Mouse (Mus musculus) myocyte (in vitro differentiated cells): ENCODE measurements around the gene Arhgap31. TPM values are rescaled to one million over a fixed set of nuclear protein-coding genes. Genes with fewer than 3 reads are reported as not detected.

Experiments used
- H3K27me3 ChIP-seq: one replicate; pipeline ENCODE4 v1.6.1; 2011; ENCODE audit not compliant: control insufficient read depth, insufficient read depth, insufficient read length
- H3K36me3 ChIP-seq: one replicate; pipeline ENCODE4 v1.6.1; 2011; ENCODE audit not compliant: control insufficient read depth, insufficient read depth
- H3K4me2 ChIP-seq: one replicate; pipeline ENCODE4 v1.6.1; 2011; ENCODE audit warnings: low read depth, control low read depth
- H3K4me3 ChIP-seq: one replicate; pipeline ENCODE4 v1.5.1; 2011; ENCODE audit warnings: mild to moderate bottlenecking, control low read depth, moderate library complexity
- H3K79me2 ChIP-seq: one replicate; pipeline ENCODE4 v1.6.1; 2011; ENCODE audit not compliant: control insufficient read depth, insufficient read depth
- H3ac ChIP-seq: one replicate; pipeline ENCODE4 v1.6.1; 2011; ENCODE audit not compliant: control insufficient read depth, insufficient read length
- CEBPB ChIP-seq: IDR thresholded peaks from 2 replicates; pipeline ENCODE4 v1.6.1; 2011; ENCODE audit warnings: mild to moderate bottlenecking, moderate library complexity; ENCODE audit not compliant: poor library complexity, insufficient read depth, severe bottlenecking
- E2F4 ChIP-seq: IDR thresholded peaks from one replicate; pipeline ENCODE4 v1.6.1; 2011; ENCODE audit warnings: mild to moderate bottlenecking, control low read depth, moderate library complexity; ENCODE audit not compliant: insufficient read depth
- MAX ChIP-seq: IDR thresholded peaks from one replicate; pipeline ENCODE4 v1.6.1; 2011; ENCODE audit warnings: low read depth, mild to moderate bottlenecking, control low read depth
- MYOD1 ChIP-seq, 3 experiments: IDR thresholded peaks; one replicate each; pipeline ENCODE4 v1.6.1; 2011; ENCODE audit warnings: control low read depth in 2 of 3, low read depth in 2 of 3, mild to moderate bottlenecking in 2 of 3, moderate library complexity in 1 of 3; ENCODE audit not compliant: insufficient read length in 2 of 3, control insufficient read depth in 1 of 3
- MYOG ChIP-seq, 3 experiments: IDR thresholded peaks; one replicate each; pipeline ENCODE4 v1.6.1; 2011; ENCODE audit warnings: control low read depth in 2 of 3, low read depth in 2 of 3, mild to moderate bottlenecking in 2 of 3; ENCODE audit not compliant: insufficient read length in 2 of 3, control insufficient read depth in 1 of 3, insufficient read depth in 1 of 3
- POLR2A ChIP-seq: IDR thresholded peaks from one replicate; pipeline ENCODE4 v1.6.1; 2011; ENCODE audit warnings: low read depth, mild to moderate bottlenecking, control low read depth, moderate library complexity; ENCODE audit not compliant: insufficient read length
- POLR2AphosphoS2 ChIP-seq: IDR thresholded peaks from one replicate; pipeline ENCODE4 v1.6.1; 2011; ENCODE audit warnings: low read depth, control low read depth; ENCODE audit not compliant: insufficient read length
- REST ChIP-seq: IDR thresholded peaks from one replicate; pipeline ENCODE4 v1.6.1; 2011; ENCODE audit warnings: mild to moderate bottlenecking, control low read depth, moderate library complexity; ENCODE audit not compliant: insufficient read depth, insufficient read length
- SRF ChIP-seq: IDR thresholded peaks from one replicate; pipeline ENCODE4 v1.6.1; 2011; ENCODE audit warnings: low read depth; ENCODE audit not compliant: control insufficient read depth, insufficient read length
- TCF12 ChIP-seq: IDR thresholded peaks from one replicate; pipeline ENCODE4 v1.6.1; 2011; ENCODE audit warnings: mild to moderate bottlenecking, control low read depth; ENCODE audit not compliant: poor library complexity, insufficient read depth, severe bottlenecking
- TCF3 ChIP-seq: IDR thresholded peaks from one replicate; pipeline ENCODE4 v1.6.1; 2011; ENCODE audit warnings: low read depth, control low read depth; ENCODE audit not compliant: insufficient read length
- USF1 ChIP-seq: IDR thresholded peaks from one replicate; pipeline ENCODE4 v1.6.1; 2011; ENCODE audit warnings: low read depth, mild to moderate bottlenecking, control low read depth, moderate library complexity
- polyA plus RNA-seq: library from polyadenylated mRNA; unstranded; fragments of >200 nt; fragmentation: generic; extraction: Trizol; gene quantifications from one replicate; pipeline ENCODE4 v1.2.1, GENCODE M21; 2012; ENCODE audit warnings: missing spikeins

The Arhgap31 gene
- polyA plus RNA-seq, 1 experiment = 5.8 TPM

- no peak for TF ChIP-seq POLR2AphosphoS2
- no peak for TF ChIP-seq TCF12
- TF ChIP-seq SRF = no peak
- TF ChIP-seq MAX = no peak
- no peak for TF ChIP-seq USF1
- TF ChIP-seq TCF3 = no peak
- H3K27me3 ChIP-seq = no peaks in the 10 kb centered on the region
- H3K36me3 ChIP-seq = no peaks in the 10 kb centered on the region
- H3K4me2 ChIP-seq = no peak overlapping the region
- no peak overlapping the region for H3ac ChIP-seq
- H3K79me2 ChIP-seq = no peaks in the 10 kb centered on the region
- no peak overlapping the region for H3K4me3 ChIP-seq
Observed at GRCm38 (mm10) chr16:38758104-38758861, 45.2 kb upstream of the Arhgap31 start.

GRCm38 (mm10) chr16:38757626-38758025 lies 44.6 kb upstream of the Arhgap31 start:
- H3K4me3 ChIP-seq = no peak overlapping the region
- no peaks in the 10 kb centered on the region for H3K36me3 ChIP-seq
- no peak for TF ChIP-seq E2F4
- TF ChIP-seq CEBPB = no peak
- TF ChIP-seq TCF3 = no peak
- TF ChIP-seq USF1 = no peak
- no peak for TF ChIP-seq MAX
- no peak for TF ChIP-seq MYOG (IDR thresholded peaks at IDR 0.05; ENCODE audit: control insufficient read depth in 1 of 3, insufficient read depth in 1 of 3, insufficient read length in 2 of 3, low read depth in 2 of 3)
- TF ChIP-seq MYOD1 (IDR thresholded peaks at IDR 0.05; ENCODE audit: control insufficient read depth in 1 of 3, insufficient read length in 2 of 3, low read depth in 2 of 3) = no peak
- no peak for TF ChIP-seq POLR2AphosphoS2
- TF ChIP-seq REST = no peak
- TF ChIP-seq SRF = no peak
- no peak overlapping the region for H3K4me2 ChIP-seq
- H3K79me2 ChIP-seq = no peaks in the 10 kb centered on the region
- no peaks in the 10 kb centered on the region for H3K27me3 ChIP-seq
- H3ac ChIP-seq = no peak overlapping the region

- TF ChIP-seq REST (no peak), POLR2AphosphoS2 (no peak), TCF3 (no peak), E2F4 (no peak), POLR2A (no peak), USF1 (no peak), SRF (no peak), MYOG (IDR thresholded peaks at IDR 0.05; ENCODE audit: control insufficient read depth in 1 of 3, insufficient read depth in 1 of 3, insufficient read length in 2 of 3, low read depth in 2 of 3) (no peak), CEBPB (no peak), TCF12 (no peak)
- H3K27me3 ChIP-seq = no peaks in the 10 kb centered on the region
- no peaks in the 10 kb centered on the region for H3K79me2 ChIP-seq
- H3K36me3 ChIP-seq = no peaks in the 10 kb centered on the region
- no peak overlapping the region for H3K4me3 ChIP-seq
- H3K4me2 ChIP-seq = no peak overlapping the region
- H3ac ChIP-seq = no peak overlapping the region
Observed at GRCm38 (mm10) chr16:38756572-38756971, 43.5 kb upstream of the Arhgap31 start.

GRCm38 (mm10) chr16:38756177-38756503 lies 43.1 kb upstream of the Arhgap31 start:
- no peak overlapping the region for H3K4me3 ChIP-seq
- no peak overlapping the region for H3K4me2 ChIP-seq
- no peak for TF ChIP-seq SRF
- TF ChIP-seq CEBPB = no peak
- no peak for TF ChIP-seq POLR2A
- TF ChIP-seq POLR2AphosphoS2 = no peak
- no peak for TF ChIP-seq USF1
- no peak for TF ChIP-seq MAX
- TF ChIP-seq TCF3 = no peak
- TF ChIP-seq REST = no peak
- TF ChIP-seq MYOD1 (IDR thresholded peaks at IDR 0.05; ENCODE audit: control insufficient read depth in 1 of 3, insufficient read length in 2 of 3, low read depth in 2 of 3) = no peak
- no peak for TF ChIP-seq E2F4
- TF ChIP-seq MYOG (IDR thresholded peaks at IDR 0.05; ENCODE audit: control insufficient read depth in 1 of 3, insufficient read depth in 1 of 3, insufficient read length in 2 of 3, low read depth in 2 of 3) = no peak
- TF ChIP-seq TCF12 = no peak
- H3ac ChIP-seq = no peak overlapping the region
- H3K36me3 ChIP-seq = no peaks in the 10 kb centered on the region
- no peaks in the 10 kb centered on the region for H3K27me3 ChIP-seq
- H3K79me2 ChIP-seq = no peaks in the 10 kb centered on the region

GRCm38 (mm10) chr16:38755452-38756176 lies 42.5 kb upstream of the Arhgap31 start:
- Histone ChIP-seq H3K27me3 (no peaks in the 10 kb centered on the region), H3K4me3 (no peak overlapping the region), H3ac (no peak overlapping the region), H3K36me3 (no peaks in the 10 kb centered on the region), H3K4me2 (no peak overlapping the region), H3K79me2 (no peaks in the 10 kb centered on the region)
- TF ChIP-seq REST (no peak), POLR2A (no peak), TCF3 (no peak), E2F4 (no peak), CEBPB (no peak), MYOD1 (IDR thresholded peaks at IDR 0.05; ENCODE audit: control insufficient read depth in 1 of 3, insufficient read length in 2 of 3, low read depth in 2 of 3) (no peak), MYOG (IDR thresholded peaks at IDR 0.05; ENCODE audit: control insufficient read depth in 1 of 3, insufficient read depth in 1 of 3, insufficient read length in 2 of 3, low read depth in 2 of 3) (no peak), SRF (no peak), TCF12 (no peak), USF1 (no peak), POLR2AphosphoS2 (no peak), MAX (no peak)
